Mouse (Mus musculus) heart, adult 2 months (tissue): ENCODE measurements around the gene Apoc1.

Experiments used
- CTCF ChIP-seq: fragments of 200-600 bp; IDR thresholded peaks from 2 replicates; pipeline ENCODE4 v1.8.1; 2022; ENCODE audit warnings: antibody characterized with exemption, mild to moderate bottlenecking, moderate library complexity
- POLR2A ChIP-seq: fragments of 200-500 bp; IDR thresholded peaks from 2 replicates; pipeline ENCODE4 v1.6.1; 2011; ENCODE audit warnings: mild to moderate bottlenecking, low read depth, low read length, control low read depth; ENCODE audit not compliant: insufficient read depth

DNA sequence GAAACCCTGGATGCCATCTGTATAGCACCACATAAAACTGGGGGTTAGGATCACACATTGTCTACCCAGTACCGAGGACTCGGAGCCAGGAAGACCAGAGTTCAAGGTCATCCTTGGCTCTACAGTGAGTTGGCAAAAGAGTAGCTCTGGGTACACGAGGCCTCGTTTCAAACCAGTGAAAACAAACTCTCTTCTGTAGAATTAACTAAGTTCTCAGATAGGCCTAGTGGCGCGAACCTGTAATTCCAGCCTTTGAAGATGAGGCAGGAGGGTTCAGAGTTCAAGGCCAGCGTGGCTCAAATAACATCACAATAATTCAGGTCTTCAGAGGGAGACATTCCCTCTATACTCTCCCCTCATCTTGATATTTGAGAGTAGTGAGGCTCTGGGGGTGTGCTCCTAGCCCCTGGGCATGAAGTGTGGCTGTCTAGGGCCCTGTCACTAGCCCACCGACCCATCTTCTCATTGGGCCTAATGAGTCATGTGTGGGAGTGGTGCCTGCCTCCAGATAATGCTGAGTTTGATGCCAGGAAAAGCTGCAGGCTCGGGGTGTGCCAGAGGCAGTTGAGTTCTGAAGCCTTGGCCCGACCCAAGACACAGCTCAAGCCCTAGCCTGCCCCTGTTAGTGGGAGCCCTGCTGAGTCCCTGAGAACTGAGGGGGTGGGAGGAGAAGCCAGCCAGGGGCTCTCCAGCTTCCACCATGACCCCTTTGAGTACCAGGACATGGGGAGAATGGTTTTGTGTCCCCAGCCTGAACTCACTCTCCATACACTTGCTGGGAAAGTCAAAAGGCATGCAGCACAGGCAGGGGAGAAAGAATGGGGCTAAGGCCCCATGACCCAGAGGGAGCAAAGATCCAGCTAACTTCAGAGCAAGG lies 2.1 kb upstream of the Apoc1 start:
- TF ChIP-seq CTCF (no peak), POLR2A (no peak)
